Comparison of ENCODE assay signal across 8 mouse cellular contexts in the genomic region with DNA sequence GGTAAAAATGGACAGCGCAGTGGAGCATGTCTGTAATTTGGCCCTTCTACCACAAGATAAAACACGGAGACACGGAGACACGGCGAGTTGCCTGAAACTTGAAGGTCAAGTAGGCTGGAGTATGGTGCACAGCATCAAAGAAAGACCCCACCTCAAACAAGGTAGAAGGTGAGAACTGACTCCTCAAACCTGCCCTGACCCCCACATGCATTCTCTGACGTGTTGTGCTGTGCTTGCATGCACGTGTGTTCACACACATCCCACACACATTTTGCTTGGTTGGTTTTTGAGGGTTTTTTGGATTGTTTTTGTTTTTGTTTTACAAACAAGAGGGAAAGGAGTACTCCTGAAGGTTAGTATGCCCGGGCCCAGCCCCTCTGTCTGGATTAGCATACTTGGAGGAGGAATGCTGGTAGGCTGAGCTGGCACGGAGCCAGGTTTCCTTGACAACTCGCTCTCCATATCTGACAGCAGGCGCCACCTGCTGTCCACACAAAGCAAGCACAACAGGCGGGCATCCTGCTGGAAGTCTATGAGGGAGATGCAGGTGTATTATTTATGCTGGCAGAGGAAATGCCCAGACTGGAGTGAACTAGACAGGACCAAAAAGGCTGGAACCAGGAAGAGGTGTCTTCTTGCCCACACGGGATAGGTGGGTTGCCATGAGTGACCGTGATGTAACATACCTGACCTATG. TPM values are rescaled to one million over a fixed set of nuclear protein-coding genes. Genes with fewer than 3 reads are reported as not detected.
A peak's percentile ranks its signal among the peaks of the same experiment; 100 is the strongest.
DNase-seq lines count a peak whose midpoint lies in the region; ATAC-seq lines count a peak whose summit lies in the region.

No protein-coding gene starts in this region.

- intact Hi-C loops in gastrocnemius, postnatal 36 days (cut with DNase I), result loop anchor here (5.0 kb wide), 1 partner anchor 149 kb away; no protein-coding TSS in a partner anchor

- no peak overlapping the region for H3K27ac ChIP-seq in intestine, embryonic 14.5 days (ENCODE audit: low read depth)

- DNase-seq in adrenal gland, adult 2 months, result peak; percentile 87
- peak; percentile 94 for DNase-seq in embryo, embryonic 11.5 days (ENCODE audit: low read depth, low spot score)
- DNase-seq in gastrocnemius, postnatal 36 days, result peak; percentile 57 to 64
- peak; percentile 95 for DNase-seq in intestine, embryonic 14.5 days (ENCODE audit: low spot score)
- peak; percentile 80 to 96 for DNase-seq in left cerebral cortex, adult 9 months (ENCODE audit: low spot score in 2 of 2)
- DNase-seq in right cerebral cortex, postnatal 36 days (ENCODE audit: low spot score in 2 of 2), result peak; percentile 93
- peak; percentile 58 to 76 for DNase-seq in urinary bladder, postnatal 36 days (ENCODE audit: low spot score in 2 of 2)

- H3K4me2 ChIP-seq in intestine, embryonic 14.5 days (ENCODE audit: low read length), result peak overlapping the region; percentile 30; the same call in 1 of the 2 replicates

- H3K4me3 ChIP-seq in intestine, embryonic 14.5 days (ENCODE audit: low read depth, low read length), result no peak overlapping the region

- H3K36me3 ChIP-seq in intestine, embryonic 14.5 days (ENCODE audit: control insufficient read depth, insufficient read depth, low read length), result no peaks in the 10 kb centered on the region

- H3K4me1 ChIP-seq in intestine, embryonic 14.5 days (replicated peaks; ENCODE audit: control insufficient read depth, insufficient read depth, low read length), result peaks cover 11% of the 10 kb centered on the region

- no peak overlapping the region for H3K9ac ChIP-seq in intestine, embryonic 14.5 days (ENCODE audit: low read length)

- ATAC-seq in intestine, embryonic 14.5 days (replicated peaks; ENCODE audit: low FRiP score, low TSS enrichment, low read depth), result peak; percentile 86
- ATAC-seq in megakaryocyte-erythroid progenitor cell, adult 5-6 weeks (replicated peaks; ENCODE audit: low FRiP score, low TSS enrichment, poor library complexity, severe bottlenecking), result peak; percentile 71

- WGBS in intestine, embryonic 14.5 days, result 33% methylated on average over 14 of the region's 14 CpGs

- no peaks in the 10 kb centered on the region for H3K27me3 ChIP-seq in intestine, embryonic 14.5 days (replicated peaks; ENCODE audit: control insufficient read depth, insufficient read depth, low read length)

- H3K9me3 ChIP-seq in intestine, embryonic 14.5 days (ENCODE audit: control insufficient read depth, low read length), result no peaks in the 10 kb centered on the region

RNA-seq across cellular contexts. Expression of gene Asb17, which starts 37.8 kb away (rescaled TPM):
- not detected for total RNA-seq in adrenal gland, adult 2 months (2021)
- not detected in 2 replicates for polyA plus RNA-seq in adrenal gland, adult 2 months (2012; rRNA removed)
- total RNA-seq in gastrocnemius, postnatal 36 days (2021), result not detected
- not detected in 2 replicates for polyA plus RNA-seq in intestine, embryonic 14.5 days (2014; fragmentation: Nextera tagmentation; extraction: Ambion mirVana)
- 11.2 and 12.2 TPM in 2 replicates for total RNA-seq in megakaryocyte-erythroid progenitor cell, adult 5-6 weeks (2014; fragmentation: Nextera tagmentation)
- 3.7 and 4.2 TPM in 2 replicates for total RNA-seq in megakaryocyte-erythroid progenitor cell, adult 5-6 weeks (2017)

Comparison
In these comparisons a context has a peak if more than half of its experiments do, and no peak if none do; other contexts are left out.
1. RNA of gene Asb17, which starts 37.8 kb away (total RNA-seq): 3.7 to 12.2 TPM in megakaryocyte-erythroid progenitor cell, adult 5-6 weeks; not detected in adrenal gland, adult 2 months and not detected in gastrocnemius, postnatal 36 days; every median in the first group is over 4 times any median in the second.
2. Peak in every context shown above with its lines, with median percentiles within 50 percentile points of each other: DNase-seq.